Mouse (Mus musculus) ovary, adult 10 weeks (tissue): ENCODE results near the gene D17H6S53E. TPM values are rescaled to one million over a fixed set of nuclear protein-coding genes. Genes with fewer than 3 reads are reported as not detected.

Experiments used
- polyA plus RNA-seq: library from polyadenylated mRNA; stranded (reverse); fragments of 350-450 nt; fragmentation: Illumina TruSeq; extraction: RNeasy Lipid Tissue Mini Kit (QIAGEN cat#74804); gene quantifications from one replicate; pipeline ENCODE4 v1.2.3, GENCODE M21; 2014

Gene D17H6S53E
- polyA plus RNA-seq, 1 experiment from 2014 or later: 0.83 TPM

Other genes with a start within 250 kb of the D17H6S53E start
- 10.8 TPM for gene Zbtb12, start 246.9 kb upstream of the D17H6S53E start, polyA plus RNA-seq
- gene Gm20547, start 244.3 kb upstream of the D17H6S53E start, polyA plus RNA-seq: 1.0 TPM
- gene C2, start 228.1 kb upstream of the D17H6S53E start, polyA plus RNA-seq: 11.5 TPM
- 9.4 TPM for gene Ehmt2, start 227.9 kb upstream of the D17H6S53E start, polyA plus RNA-seq
- gene Slc44a4, start 211.9 kb upstream of the D17H6S53E start, polyA plus RNA-seq: 0.20 TPM
- 1.8 TPM for gene Neu1, start 195.1 kb upstream of the D17H6S53E start, polyA plus RNA-seq
- 16.9 TPM for gene Hspa1b, start 167.1 kb upstream of the D17H6S53E start, polyA plus RNA-seq
- not detected for gene Gm20481, start 156.5 kb upstream of the D17H6S53E start, polyA plus RNA-seq
- 8.2 TPM for gene Hspa1a, start 154.2 kb upstream of the D17H6S53E start, polyA plus RNA-seq
- gene Hspa1l, start 153.7 kb upstream of the D17H6S53E start, polyA plus RNA-seq: not detected
- gene Lsm2, start 144.5 kb upstream of the D17H6S53E start, polyA plus RNA-seq: 19.2 TPM
- 6.0 TPM for gene Vars, start 125.4 kb upstream of the D17H6S53E start, polyA plus RNA-seq
- gene Vwa7, start 109.8 kb upstream of the D17H6S53E start, polyA plus RNA-seq: not detected
- not detected for gene Sapcd1, start 98.4 kb upstream of the D17H6S53E start, polyA plus RNA-seq
- gene Msh5, start 79.6 kb upstream of the D17H6S53E start, polyA plus RNA-seq: 0.68 TPM
- gene Clic1, start 76.4 kb upstream of the D17H6S53E start, polyA plus RNA-seq: 25.1 TPM
- 2.7 TPM for gene Ddah2, start 67.3 kb upstream of the D17H6S53E start, polyA plus RNA-seq
- not detected for gene Ly6g6c, start 61.0 kb upstream of the D17H6S53E start, polyA plus RNA-seq
- gene Mpig6b, start 60.2 kb upstream of the D17H6S53E start, polyA plus RNA-seq: 0.20 TPM
- not detected for gene Ly6g6e, start 49.5 kb upstream of the D17H6S53E start, polyA plus RNA-seq
- not detected for gene Ly6g6d, start 48.3 kb upstream of the D17H6S53E start, polyA plus RNA-seq
- gene Ly6g6f, start 40.8 kb upstream of the D17H6S53E start, polyA plus RNA-seq: not detected
- gene Abhd16a, start 37.1 kb upstream of the D17H6S53E start, polyA plus RNA-seq: 3.5 TPM
- gene Ly6g5c, start 18.1 kb upstream of the D17H6S53E start, polyA plus RNA-seq: not detected
- not detected for gene Ly6g5b, start 10.9 kb upstream of the D17H6S53E start, polyA plus RNA-seq
- 0.91 TPM for gene Gpank1, start 4.9 kb upstream of the D17H6S53E start, polyA plus RNA-seq
- 117 TPM for gene Csnk2b, start 4.3 kb upstream of the D17H6S53E start, polyA plus RNA-seq
- not detected for gene Apom, start 5.7 kb downstream of the D17H6S53E start, polyA plus RNA-seq
- 9.7 TPM for gene Bag6, start 8.8 kb downstream of the D17H6S53E start, polyA plus RNA-seq
- gene Prrc2a, start 38.5 kb downstream of the D17H6S53E start, polyA plus RNA-seq: 10.0 TPM
- 5.8 TPM for gene Aif1, start 49.7 kb downstream of the D17H6S53E start, polyA plus RNA-seq
- gene Lst1, start 62.1 kb downstream of the D17H6S53E start, polyA plus RNA-seq: not detected
- gene Ltb, start 68.1 kb downstream of the D17H6S53E start, polyA plus RNA-seq: not detected
- gene Tnf, start 75.6 kb downstream of the D17H6S53E start, polyA plus RNA-seq: not detected
- not detected for gene Lta, start 79.0 kb downstream of the D17H6S53E start, polyA plus RNA-seq
- not detected for gene Gm16181, start 94.5 kb downstream of the D17H6S53E start, polyA plus RNA-seq
- 5.4 TPM for gene Atp6v1g2, start 107.3 kb downstream of the D17H6S53E start, polyA plus RNA-seq
- gene Nfkbil1, start 109.4 kb downstream of the D17H6S53E start, polyA plus RNA-seq: not detected
- 7.3 TPM for gene Ddx39b, start 115.4 kb downstream of the D17H6S53E start, polyA plus RNA-seq
- gene H2-D1, start 136.4 kb downstream of the D17H6S53E start, polyA plus RNA-seq: 26.9 TPM
- not detected for gene H2-Q1, start 194.0 kb downstream of the D17H6S53E start, polyA plus RNA-seq
- gene H2-Q2, start 215.9 kb downstream of the D17H6S53E start, polyA plus RNA-seq: 2.1 TPM